Mouse (Mus musculus) liver, embryonic 15.5 days (tissue): ENCODE data around the gene 2610001J05Rik. TPM values are rescaled to one million over a fixed set of nuclear protein-coding genes. Genes with fewer than 3 reads are reported as not detected.
"Not testable (repeated sequence)": the region's sequence is repeated elsewhere in the genome, so short reads cannot be mapped to it uniquely, and the experiment has no call there.

Source experiments
- ATAC-seq: fragments of 200-750 bp; cut with Nextera tagmentation; 2 replicates; pipeline ENCODE4 v1.8.0; 2017; ENCODE audit warnings: moderate number of reproducible peaks, mild to moderate bottlenecking, moderate library complexity; ENCODE audit not compliant: insufficient read depth
- H3K27ac ChIP-seq: fragments of 300-500 bp; sonication (generic); replicated peaks from 2 replicates; pipeline ENCODE4 v1.5.1; 2015; ENCODE audit warnings: mild to moderate bottlenecking, inconsistent platforms
- H3K27me3 ChIP-seq: fragments of 300-500 bp; sonication (generic); 2 replicates; pipeline ENCODE4 v1.6.1; 2015; ENCODE audit warnings: mild to moderate bottlenecking, inconsistent platforms
- H3K36me3 ChIP-seq: fragments of 300-500 bp; sonication (generic); replicated peaks from 2 replicates; pipeline ENCODE4 v1.6.1; 2015; ENCODE audit warnings: moderate library complexity, mild to moderate bottlenecking, inconsistent platforms
- H3K4me1 ChIP-seq: fragments of 300-500 bp; sonication (generic); replicated peaks from 2 replicates; pipeline ENCODE4 v1.6.1; 2015; ENCODE audit warnings: inconsistent platforms
- H3K4me2 ChIP-seq: fragments of 300-500 bp; sonication (generic); 2 replicates; pipeline ENCODE4 v1.6.1; 2015; ENCODE audit warnings: moderate library complexity, mild to moderate bottlenecking, inconsistent platforms
- H3K4me3 ChIP-seq: fragments of 300-500 bp; sonication (generic); replicated peaks from 2 replicates; pipeline ENCODE4 v1.5.1; 2015; ENCODE audit warnings: mild to moderate bottlenecking, inconsistent platforms
- H3K9ac ChIP-seq: fragments of 300-500 bp; sonication (generic); 2 replicates; pipeline ENCODE4 v1.6.1; 2015; ENCODE audit warnings: moderate library complexity, mild to moderate bottlenecking, inconsistent platforms
- H3K9me3 ChIP-seq: fragments of 300-500 bp; sonication (generic); replicated peaks from 2 replicates; pipeline ENCODE4 v1.6.1; 2016; ENCODE audit warnings: inconsistent platforms
- WGBS: fragments of 180-500 bp; shearing (Covaris S2); methylation state at CpG from one replicate; pipeline ENCODE4 v1.1.7; 2015; ENCODE audit warnings: mixed read lengths; ENCODE audit not compliant: insufficient replicate concordance; 5-methylcytosine and 5-hydroxymethylcytosine counted together
- polyA plus RNA-seq: library from polyadenylated mRNA; unstranded; fragments of >200 nt; fragmentation: Nextera tagmentation; extraction: Ambion mirVana; gene quantifications from 2 replicates; pipeline ENCODE4 v1.2.1, GENCODE M21; 2015

Gene 2610001J05Rik
- polyA plus RNA-seq, 1 experiment from 2014 or later, result 39.8 TPM

GRCm38 (mm10) chr6:13859877-13860585, 11.3 kb downstream of the 2610001J05Rik start:
- 41% methylated on average over 6 of the region's 6 CpGs for WGBS

GRCm38 (mm10) chr6:13854230-13854629, 17.1 kb downstream of the 2610001J05Rik start:
- no peak overlapping the region for H3K4me3 ChIP-seq
- H3K27me3 ChIP-seq, result no peaks in the 10 kb centered on the region
- H3K36me3 ChIP-seq, result no peaks in the 10 kb centered on the region
- no peak overlapping the region for H3K27ac ChIP-seq
- no peak overlapping the region for H3K4me2 ChIP-seq
- no peaks in the 10 kb centered on the region for H3K4me1 ChIP-seq
- H3K9ac ChIP-seq, result no peak overlapping the region
- ATAC-seq, result no peak
- H3K9me3 ChIP-seq, result no peaks in the 10 kb centered on the region
- 33% methylated on average over 11 of the region's 11 CpGs for WGBS

More at GRCm38 (mm10) chr6:13859877-13860585, 11.3 kb downstream of the 2610001J05Rik start:
- Histone ChIP-seq H3K4me3 (no peak overlapping the region), H3K4me1 (no peaks in the 10 kb centered on the region), H3K9me3 (no peaks in the 10 kb centered on the region), H3K36me3 (no peaks in the 10 kb centered on the region), H3K27me3 (no peaks in the 10 kb centered on the region), H3K27ac (no peak overlapping the region), H3K4me2 (no peak overlapping the region), H3K9ac (no peak overlapping the region)
- ATAC-seq, result no peak

DNA sequence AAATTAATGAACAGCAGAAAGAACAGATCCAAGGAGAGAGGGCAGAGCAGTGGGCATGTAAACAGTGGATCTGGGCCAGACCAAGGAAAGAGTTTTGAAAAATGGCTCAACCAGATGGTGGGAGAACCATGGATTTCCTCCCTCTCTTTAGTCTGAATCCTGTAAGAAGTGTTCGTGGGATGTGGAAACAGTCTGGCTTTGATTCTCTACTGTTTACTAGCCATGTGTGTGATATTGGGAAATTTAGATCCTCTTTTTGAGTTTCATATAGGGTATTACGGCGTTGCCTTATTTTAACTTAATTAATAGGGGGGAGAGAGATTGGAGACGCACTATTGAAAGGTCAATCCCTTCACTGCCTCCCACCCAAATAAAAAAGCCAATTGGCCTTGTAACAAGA, 18.1 kb downstream of the 2610001J05Rik start:
- no peaks in the 10 kb centered on the region for H3K9me3 ChIP-seq
- no peak overlapping the region for H3K27ac ChIP-seq
- WGBS, result 71% methylated on average over 4 of the region's 4 CpGs
- H3K4me3 ChIP-seq, result no peak overlapping the region
- no peaks in the 10 kb centered on the region for H3K4me1 ChIP-seq
- no peak for ATAC-seq
- no peaks in the 10 kb centered on the region for H3K36me3 ChIP-seq
- H3K9ac ChIP-seq, result no peak overlapping the region
- H3K27me3 ChIP-seq, result no peaks in the 10 kb centered on the region
- no peak overlapping the region for H3K4me2 ChIP-seq

DNA sequence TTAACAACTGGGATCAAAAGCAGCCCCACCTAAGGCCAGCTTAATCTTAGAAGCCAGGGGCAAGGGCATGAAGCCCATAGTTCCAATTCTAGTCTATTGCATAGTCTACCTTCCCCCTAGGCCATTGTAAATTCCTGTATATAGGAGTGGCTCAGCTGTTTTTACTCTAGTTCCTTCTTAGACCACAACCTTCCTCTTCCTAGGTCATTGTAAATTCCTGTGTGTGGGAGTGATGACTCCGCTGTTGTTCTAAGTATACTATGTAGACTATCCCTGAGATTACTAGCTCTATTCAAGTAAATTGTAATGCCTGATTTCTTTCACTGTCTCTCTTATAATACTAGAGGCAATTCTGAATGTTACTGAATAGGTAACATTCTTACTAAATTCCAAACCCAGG, 25.3 kb downstream of the 2610001J05Rik start:
- not testable (repeated sequence) for H3K36me3 ChIP-seq, H3K4me2 ChIP-seq, H3K27me3 ChIP-seq, H3K9ac ChIP-seq, H3K4me1 ChIP-seq, H3K9me3 ChIP-seq, ATAC-seq, H3K4me3 ChIP-seq, H3K27ac ChIP-seq
- WGBS, result 81% methylated on average over 1 of the region's 1 CpGs

DNA sequence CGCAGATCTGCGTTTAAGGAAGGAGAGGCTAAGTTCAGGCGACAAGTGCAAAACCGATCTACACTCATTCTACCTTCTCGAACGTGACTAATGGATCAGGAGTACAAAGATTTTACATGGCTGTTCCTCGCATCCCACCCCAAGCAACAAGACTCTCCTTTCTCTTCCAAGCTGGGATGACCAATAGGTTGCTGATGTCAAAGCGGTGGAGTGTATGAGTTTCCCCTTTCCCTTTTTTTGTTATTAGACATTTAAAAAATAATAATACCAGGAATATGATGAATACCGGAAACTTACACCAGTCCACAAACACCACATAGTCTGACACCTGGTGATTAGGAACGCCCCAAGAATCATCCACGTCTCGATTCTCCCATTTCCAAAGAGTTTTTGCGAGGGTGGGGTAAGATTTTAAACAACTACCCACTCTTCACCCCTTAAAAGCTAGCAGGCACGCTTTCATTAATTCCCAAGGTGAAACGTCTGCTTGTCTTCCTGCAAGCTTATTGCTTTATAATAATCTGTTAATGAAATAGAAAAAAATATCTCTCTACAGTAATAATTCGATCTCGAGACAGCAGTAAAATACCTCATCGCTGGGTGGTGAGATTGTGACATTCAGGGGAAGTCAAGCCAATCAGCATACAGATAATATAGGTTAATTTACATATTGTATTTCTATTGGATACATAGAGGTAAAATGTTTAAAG, 31.8 kb downstream of the 2610001J05Rik start, which contains the start of gene Gpr85:
Gene Gpr85, minus strand, starts transcription at position 598 of the 710 bp plus-strand sequence.
- 33% methylated on average over 18 of the region's 18 CpGs for WGBS
- Histone ChIP-seq H3K27me3 (peaks cover 39% of the 10 kb centered on the region), H3K36me3 (no peaks in the 10 kb centered on the region), H3K4me3 (peak within 1 kb of the TSS; percentile 52), H3K9me3 (no peaks in the 10 kb centered on the region), H3K27ac (no peak within 1 kb of the TSS), H3K4me2 (peak within 1 kb of the TSS; percentile 75), H3K9ac (peak within 1 kb of the TSS; percentile 17; the same call in 1 of the 2 replicates), H3K4me1 (no peaks in the 10 kb centered on the region)
- ATAC-seq, result no peak

- under 1% methylated on average over 41 of the region's 41 CpGs for WGBS
- no peaks in the 10 kb centered on the region for H3K9me3 ChIP-seq
- peak overlapping the region; percentile 17; the same call in 1 of the 2 replicates for H3K9ac ChIP-seq
- H3K36me3 ChIP-seq, result no peaks in the 10 kb centered on the region
- H3K4me1 ChIP-seq, result no peaks in the 10 kb centered on the region
- H3K4me3 ChIP-seq, result peak overlapping the region; percentile 52
- no peak overlapping the region for H3K27ac ChIP-seq
- ATAC-seq, result no peak
- H3K4me2 ChIP-seq, result peak overlapping the region; percentile 75
- H3K27me3 ChIP-seq, result peaks cover 39% of the 10 kb centered on the region
Measured at GRCm38 (mm10) chr6:13838677-13839344, 32.5 kb downstream of the 2610001J05Rik start.

DNA sequence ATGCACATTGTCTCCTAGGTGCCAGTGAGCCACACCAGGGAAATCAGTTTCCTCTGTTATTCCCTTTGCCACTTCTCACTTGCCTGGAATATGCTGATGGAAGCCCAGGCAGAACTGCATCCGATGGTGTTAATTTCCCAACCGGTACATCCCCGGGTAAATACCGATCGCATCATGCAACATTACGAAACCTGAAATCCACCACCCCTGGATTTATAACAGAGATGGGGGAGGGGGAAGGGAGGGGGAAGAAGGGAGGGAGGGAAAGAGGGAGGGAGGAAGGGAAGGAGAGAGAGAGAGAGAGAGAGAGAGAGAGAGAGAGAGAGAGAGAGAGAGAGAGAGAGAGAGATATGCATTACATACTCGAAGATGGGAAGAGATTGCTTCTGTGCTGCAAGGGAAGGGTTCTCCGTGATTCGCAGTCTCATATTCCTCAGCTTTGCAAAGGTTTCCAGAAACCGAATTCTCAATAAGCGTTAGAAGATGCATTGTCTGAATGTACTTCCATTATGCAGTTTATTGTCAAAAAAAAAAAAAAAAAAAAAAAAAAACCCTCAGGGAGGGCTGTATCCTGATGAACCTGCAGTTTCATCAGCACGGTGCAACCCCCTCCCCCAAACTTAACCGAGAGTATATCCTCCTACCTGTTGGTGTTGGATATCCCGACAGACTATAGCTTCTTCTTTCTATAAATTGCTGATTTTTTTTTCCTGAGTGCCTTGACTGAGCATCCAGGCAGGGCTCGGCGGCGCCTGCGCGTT, 33.2 kb downstream of the 2610001J05Rik start:
- Histone ChIP-seq H3K9ac (no peak overlapping the region), H3K27me3 (peaks cover 39% of the 10 kb centered on the region), H3K4me2 (peak overlapping the region; percentile 75), H3K36me3 (no peaks in the 10 kb centered on the region), H3K9me3 (no peaks in the 10 kb centered on the region), H3K27ac (no peak overlapping the region), H3K4me3 (peak overlapping the region; percentile 52), H3K4me1 (no peaks in the 10 kb centered on the region)
- 4% methylated on average over 19 of the region's 19 CpGs for WGBS
- ATAC-seq, result no peak

DNA sequence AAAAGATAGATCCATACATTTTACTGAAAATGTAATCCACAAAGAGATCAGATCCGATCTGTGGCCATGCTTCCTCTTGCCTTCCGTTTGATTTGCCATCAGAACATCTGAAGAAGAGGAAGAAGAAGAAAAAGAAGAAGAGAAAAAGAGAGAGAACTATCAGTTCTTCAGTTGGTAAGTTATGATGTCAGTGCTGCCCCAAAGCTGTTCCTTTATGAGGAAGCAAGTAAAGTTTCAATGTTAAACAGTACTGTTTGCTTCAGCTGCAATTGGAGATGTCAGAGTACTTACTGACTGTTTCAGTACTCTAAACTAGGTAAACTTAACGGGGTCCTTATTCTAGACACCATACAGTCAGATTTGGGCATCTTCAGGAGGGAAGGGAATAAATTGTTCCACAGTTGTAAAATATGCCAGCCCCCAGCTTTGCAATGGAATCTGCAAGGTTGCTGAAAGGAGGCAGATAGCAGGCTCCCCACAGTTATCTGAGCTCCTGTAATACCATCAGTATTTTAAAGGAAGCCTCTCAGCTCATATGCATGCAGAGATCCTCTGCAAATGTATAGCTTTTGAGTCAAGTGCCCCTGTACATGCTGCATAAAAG, 34.2 kb downstream of the 2610001J05Rik start:
- no peak overlapping the region for H3K9ac ChIP-seq
- H3K4me2 ChIP-seq, result no peak overlapping the region
- 29% methylated on average over 3 of the region's 3 CpGs for WGBS
- no peaks in the 10 kb centered on the region for H3K9me3 ChIP-seq
- H3K27me3 ChIP-seq, result peaks cover 39% of the 10 kb centered on the region
- ATAC-seq, result no peak
- H3K4me3 ChIP-seq, result no peak overlapping the region
- no peaks in the 10 kb centered on the region for H3K36me3 ChIP-seq
- H3K27ac ChIP-seq, result no peak overlapping the region
- no peaks in the 10 kb centered on the region for H3K4me1 ChIP-seq

DNA sequence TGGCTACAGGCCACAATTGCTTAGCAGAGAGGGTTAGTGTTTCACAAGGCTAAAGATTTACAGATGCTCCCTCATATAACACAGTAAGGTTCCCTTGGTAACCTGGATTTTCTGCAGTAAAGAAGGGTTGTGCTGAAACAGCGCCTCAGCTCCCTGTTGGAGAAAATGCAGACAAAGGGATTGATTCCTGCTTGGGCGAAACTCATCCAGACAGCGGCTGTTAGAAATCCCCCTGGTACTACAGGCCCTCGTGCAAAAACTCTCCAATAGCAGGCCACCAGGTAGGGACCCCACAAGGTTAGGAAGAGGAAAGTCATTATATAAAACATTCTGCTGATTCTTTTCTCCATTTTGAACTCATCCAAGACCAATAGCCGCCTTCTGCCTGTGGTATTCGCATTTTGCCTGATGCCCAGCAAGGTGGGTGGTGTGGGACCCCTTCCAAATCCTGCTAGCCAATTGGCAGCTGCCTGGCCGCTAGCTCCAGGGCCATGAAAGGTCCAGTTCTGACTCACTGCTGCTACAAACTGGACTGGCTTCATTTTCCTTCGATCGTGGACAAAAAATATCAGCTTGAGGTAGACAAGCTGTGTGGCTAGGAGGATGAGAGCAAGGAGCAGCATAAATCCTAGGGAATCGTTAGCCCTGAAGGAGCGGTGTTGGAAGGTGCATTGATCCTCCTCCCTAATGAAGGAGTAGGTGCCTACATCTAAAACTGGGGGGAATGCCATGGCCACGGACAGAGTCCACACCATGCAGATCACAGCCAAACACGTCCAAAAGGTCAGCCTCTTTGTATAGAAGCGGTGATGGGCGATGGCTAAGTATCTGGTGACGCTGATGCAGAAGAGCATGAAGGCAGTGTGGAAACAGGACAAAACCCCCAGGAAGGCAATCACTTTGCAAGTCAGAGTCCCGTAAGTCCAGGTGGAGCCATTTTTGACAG, 35.3 kb downstream of the 2610001J05Rik start:
- Histone ChIP-seq H3K4me3 (no peak overlapping the region), H3K27me3 (peaks cover 39% of the 10 kb centered on the region), H3K36me3 (no peaks in the 10 kb centered on the region), H3K9me3 (no peaks in the 10 kb centered on the region), H3K4me2 (no peak overlapping the region), H3K4me1 (no peaks in the 10 kb centered on the region), H3K27ac (no peak overlapping the region), H3K9ac (no peak overlapping the region)
- WGBS, result 61% methylated on average over 17 of the region's 17 CpGs
- no peak for ATAC-seq

GRCm38 (mm10) chr6:13832770-13833169, 38.5 kb downstream of the 2610001J05Rik start:
- no peak overlapping the region for H3K4me3 ChIP-seq
- 52% methylated on average over 2 of the region's 2 CpGs for WGBS
- no peaks in the 10 kb centered on the region for H3K9me3 ChIP-seq
- H3K4me1 ChIP-seq, result no peaks in the 10 kb centered on the region
- H3K27ac ChIP-seq, result no peak overlapping the region
- no peaks in the 10 kb centered on the region for H3K36me3 ChIP-seq
- no peak overlapping the region for H3K9ac ChIP-seq
- no peak for ATAC-seq
- H3K4me2 ChIP-seq, result no peak overlapping the region
- peaks cover 18% of the 10 kb centered on the region for H3K27me3 ChIP-seq
